Mouse (Mus musculus) A20 (cell line): ENCODE data around the gene Ern1.

Experiments used
- DNase-seq: peaks from one replicate; pipeline ENCODE4 v3.0.0-alpha.2; 2011; ENCODE audit warnings: low read depth, low spot score

Gene Ern1

DNA sequence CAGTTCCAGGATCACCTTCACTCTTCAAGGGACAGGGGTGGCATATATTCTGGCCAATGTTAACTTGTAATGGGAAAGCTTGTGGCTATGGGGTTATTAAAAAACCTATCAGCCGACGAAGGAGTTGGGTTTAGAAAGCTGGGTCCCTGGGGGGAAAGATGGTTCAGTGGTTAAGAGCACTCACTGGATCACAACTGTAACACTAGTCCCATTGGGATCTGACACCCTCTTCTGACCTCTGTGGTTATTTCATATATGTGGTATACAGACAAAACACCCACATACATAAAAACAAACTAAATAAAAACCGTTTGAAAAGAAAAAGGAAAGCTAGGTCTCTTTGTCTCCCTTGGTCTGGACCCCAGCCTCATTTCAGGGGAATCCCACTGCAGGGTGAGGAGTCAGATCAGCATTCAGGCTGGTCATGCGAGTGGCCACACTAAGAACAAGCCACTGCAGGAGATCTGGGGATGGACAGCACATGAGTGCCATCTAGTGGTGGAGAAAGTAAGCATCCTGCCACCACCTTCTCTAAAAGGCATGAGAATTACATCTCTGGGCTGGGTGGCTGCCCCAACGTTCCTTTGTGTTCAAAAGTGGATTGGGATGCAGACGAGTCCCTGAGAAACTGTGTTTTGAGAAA lies 96.0 kb downstream of the Ern1 start:
- peak; percentile 80 for DNase-seq

DNA sequence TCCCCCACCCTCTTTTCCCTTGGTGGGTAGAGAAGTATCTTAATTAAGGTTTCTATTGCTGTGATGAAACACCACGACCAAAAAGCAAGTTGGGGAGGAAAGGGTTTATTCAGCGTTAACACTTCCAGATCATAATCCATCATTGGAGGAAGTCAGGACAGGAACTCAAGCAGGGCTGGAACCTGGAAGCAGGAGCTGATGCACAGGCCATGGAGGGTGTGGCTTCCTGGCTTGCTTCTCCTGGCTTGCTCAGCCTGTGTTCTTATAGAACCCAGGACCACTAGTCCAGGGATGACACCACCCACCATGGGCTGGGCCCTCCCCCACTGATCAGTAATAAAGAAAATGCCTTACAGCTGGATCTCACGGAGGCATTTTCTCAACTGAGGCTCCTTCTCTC lies 96.9 kb downstream of the Ern1 start:
- no peak for DNase-seq

GRCm38 (mm10) chr11:106389611-106390010 lies 98.0 kb downstream of the Ern1 start:
- DNase-seq: no peak

DNA sequence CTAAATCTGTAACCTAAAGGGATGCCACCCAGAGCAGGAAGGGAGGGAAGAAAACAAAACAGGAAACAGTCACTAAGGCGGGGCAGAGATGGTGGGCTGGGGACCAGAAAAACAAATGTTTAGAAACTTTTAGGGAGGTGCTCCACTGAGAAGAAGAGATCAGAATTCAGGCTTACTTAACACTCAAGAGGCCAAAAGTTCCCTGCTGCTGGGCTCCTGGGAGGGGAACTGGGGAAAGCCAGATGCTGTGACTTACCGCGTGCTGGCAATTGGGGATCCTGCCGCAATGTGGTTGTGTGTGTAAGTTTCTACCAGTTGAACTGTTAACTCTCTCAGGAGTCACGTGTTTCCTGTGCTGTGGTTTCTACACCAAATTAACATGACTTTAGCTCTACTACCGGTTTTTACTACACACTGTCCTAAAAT lies 99.8 kb downstream of the Ern1 start, which contains the start of gene Icam2:
TSS of gene Icam2 (minus strand) at position 285 of the 426 bp plus-strand sequence.
- peak; percentile 86 for DNase-seq

- DNase-seq: peak; percentile 83
Measured at GRCm38 (mm10) chr11:106387020-106387419, 100.6 kb downstream of the Ern1 start.

- DNase-seq: no peak
Measured at GRCm38 (mm10) chr11:106386409-106386808, 101.2 kb downstream of the Ern1 start.

DNA sequence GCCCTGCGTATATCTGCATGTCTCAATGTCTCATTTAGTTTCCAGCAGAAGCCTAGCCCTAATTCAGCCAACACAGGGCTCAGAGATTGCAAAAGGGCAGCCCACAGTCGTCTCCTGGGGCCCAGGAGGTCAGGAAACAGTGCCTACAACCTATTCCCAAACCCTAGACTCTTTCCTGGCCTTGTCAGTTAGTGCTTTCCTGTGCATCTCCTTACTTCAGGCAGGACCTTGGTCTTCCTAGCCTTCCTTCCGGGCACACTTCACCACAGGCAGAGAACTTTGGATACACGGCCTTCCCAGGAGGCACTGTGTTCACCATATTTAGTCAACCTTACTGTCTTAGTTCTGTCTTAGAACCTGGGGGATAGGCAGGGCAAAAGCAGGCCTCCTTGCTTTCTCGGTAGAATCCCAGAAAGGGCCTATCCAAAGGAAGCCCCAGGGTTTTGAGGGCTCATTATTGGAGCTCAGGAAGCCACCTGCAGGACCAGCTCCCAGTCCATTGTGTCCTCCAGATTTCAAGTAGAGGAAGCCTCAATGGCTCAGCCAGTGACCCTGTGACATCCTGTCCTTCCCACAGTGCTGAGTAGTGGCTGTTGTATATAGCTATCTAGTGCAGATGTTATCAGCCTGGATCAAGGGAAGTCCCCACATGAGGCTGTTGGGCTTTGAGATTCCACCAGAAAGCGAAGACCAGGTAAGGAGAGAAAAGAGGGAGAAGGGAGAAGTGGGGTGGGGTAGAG lies 104.4 kb downstream of the Ern1 start:
- no peak for DNase-seq

DNA sequence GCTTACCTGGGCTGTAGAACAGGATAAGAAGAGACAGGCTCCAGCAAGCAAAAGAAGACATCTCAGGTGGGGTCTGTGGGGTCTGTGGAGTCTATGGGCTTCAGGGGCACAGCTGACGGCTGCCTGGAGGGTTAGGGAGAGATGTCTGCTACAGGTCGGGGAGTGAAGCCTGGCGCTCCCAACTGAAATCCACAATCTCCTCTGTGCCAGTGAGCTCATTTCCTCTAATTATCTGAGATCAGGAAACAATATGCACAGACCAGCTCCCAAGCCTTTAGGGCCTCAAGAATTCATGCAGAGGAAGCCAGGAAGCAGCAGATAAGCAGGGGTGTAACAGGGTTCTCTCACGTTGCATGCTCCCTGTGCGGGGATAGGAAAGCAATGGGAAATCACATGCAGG lies 105.2 kb downstream of the Ern1 start:
- DNase-seq: no peak

DNA sequence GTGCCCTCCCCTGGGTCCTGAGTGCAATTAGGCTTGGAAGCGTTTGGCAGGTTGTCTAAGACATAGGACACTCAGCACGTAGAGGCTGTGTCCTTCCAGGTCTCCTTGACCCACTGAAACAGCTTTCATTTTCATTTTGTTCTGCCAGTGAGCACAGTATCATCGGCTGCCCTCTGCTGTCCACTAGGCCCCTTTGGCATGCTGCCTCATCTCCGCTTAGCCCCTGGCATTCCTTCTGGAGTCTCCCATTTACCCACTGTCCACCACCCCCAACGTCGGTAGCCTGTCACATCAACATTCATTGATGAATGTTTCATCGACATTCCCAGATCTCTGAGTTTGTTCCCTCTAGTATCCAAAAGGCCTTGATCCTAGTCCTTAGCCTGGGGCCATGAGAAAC lies 105.8 kb downstream of the Ern1 start:
- DNase-seq: no peak

GRCm38 (mm10) chr11:106381011-106381410 lies 106.6 kb downstream of the Ern1 start:
- no peak for DNase-seq

DNA sequence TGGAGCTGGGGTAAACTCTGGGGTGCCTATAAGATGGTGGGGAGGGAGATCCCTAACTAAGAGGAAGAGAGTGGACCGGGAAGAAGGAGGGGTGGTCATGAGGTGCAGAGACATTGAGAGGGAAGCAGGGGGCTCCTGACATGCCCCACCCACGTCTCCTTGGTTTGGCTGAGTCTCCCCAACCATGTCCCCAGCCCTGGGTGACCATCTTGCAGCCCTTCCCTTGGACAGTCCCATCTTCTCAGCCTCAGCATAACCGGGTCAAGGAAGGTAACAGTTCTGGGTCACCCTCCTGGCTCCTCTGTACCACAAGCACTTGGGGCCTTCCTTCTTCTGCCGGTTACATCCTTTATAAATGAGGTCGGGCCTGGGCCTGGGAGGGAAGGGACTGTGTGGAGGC lies 112.7 kb downstream of the Ern1 start:
- no peak for DNase-seq

GRCm38 (mm10) chr11:106374559-106374958 lies 113.1 kb downstream of the Ern1 start:
- no peak for DNase-seq

- no peak for DNase-seq
Measured at GRCm38 (mm10) chr11:106373998-106374397, 113.7 kb downstream of the Ern1 start.

DNA sequence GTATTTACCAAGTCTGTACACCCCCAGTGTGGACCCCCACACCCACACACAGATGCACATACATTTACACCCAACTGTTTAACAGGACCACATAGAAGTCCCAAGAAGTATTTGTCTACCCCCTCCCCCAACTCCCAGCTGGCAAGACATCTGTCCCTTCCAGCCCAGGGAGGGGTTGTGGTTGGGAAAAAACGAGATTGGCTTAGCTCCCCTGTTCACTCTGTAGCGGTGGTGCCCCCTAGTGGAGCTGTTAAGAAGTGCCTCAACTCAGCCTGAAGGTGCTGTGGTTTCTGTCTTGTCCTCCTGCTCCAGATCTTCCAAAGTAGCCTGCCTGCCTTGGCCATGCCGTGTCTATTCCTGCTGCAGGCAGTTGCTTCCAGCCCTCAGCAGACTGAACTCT lies 121.3 kb downstream of the Ern1 start:
- peak; percentile 66 for DNase-seq

- DNase-seq: no peak
Measured at GRCm38 (mm10) chr11:106365366-106365765, 122.3 kb downstream of the Ern1 start, which contains the start of gene Prr29. Gene Prr29 (plus strand): TSS chr11:106365472.

DNA sequence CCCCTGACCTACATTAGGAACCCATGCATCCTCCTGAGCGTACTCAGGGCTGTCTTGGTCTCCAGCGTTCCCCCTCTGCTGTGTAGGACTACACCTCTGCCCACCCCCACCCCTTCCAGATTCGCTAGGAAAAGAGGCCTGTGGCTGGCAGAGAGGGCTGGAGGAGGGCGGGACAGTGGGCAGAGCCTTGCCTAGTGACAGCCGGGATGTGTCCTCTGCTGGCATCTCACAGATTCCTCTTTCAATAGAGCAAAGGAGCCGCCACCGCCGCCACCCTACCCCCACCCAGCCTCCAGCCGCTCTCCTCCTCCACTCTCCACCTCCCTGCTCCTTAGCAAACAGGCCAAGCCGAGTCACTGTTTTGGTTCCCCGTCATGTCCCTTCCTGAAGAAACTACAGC lies 122.9 kb downstream of the Ern1 start:
- DNase-seq: no peak

GRCm38 (mm10) chr11:106359350-106359749 lies 128.3 kb downstream of the Ern1 start:
- DNase-seq: peak; percentile 58

GRCm38 (mm10) chr11:106355382-106356128 lies 132.1 kb downstream of the Ern1 start:
- DNase-seq: no peak

DNA sequence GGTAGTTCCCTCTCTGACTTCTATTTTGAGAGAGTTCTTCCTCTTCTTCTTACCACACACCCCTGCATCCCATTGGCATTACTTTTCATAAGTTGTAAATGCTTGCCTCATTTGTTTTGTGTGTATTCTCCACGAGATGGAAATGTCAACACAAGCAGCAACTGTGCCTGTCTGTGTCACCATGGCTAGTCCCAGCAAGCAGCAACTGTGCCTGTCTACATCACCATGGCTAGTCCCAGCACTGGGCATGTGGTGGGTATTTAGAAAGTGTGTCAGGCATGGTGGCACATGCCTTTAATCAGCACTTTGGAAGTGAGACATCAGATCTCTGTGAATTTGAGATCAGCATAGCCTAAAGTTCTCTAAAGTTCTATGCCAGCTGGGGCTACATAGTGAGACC lies 133.5 kb downstream of the Ern1 start:
- no peak for DNase-seq

GRCm38 (mm10) chr11:106353188-106353587 lies 134.5 kb downstream of the Ern1 start, which contains the start of gene Scn4a:
Gene Scn4a (minus strand): TSS chr11:106353288.
- no peak for DNase-seq

DNA sequence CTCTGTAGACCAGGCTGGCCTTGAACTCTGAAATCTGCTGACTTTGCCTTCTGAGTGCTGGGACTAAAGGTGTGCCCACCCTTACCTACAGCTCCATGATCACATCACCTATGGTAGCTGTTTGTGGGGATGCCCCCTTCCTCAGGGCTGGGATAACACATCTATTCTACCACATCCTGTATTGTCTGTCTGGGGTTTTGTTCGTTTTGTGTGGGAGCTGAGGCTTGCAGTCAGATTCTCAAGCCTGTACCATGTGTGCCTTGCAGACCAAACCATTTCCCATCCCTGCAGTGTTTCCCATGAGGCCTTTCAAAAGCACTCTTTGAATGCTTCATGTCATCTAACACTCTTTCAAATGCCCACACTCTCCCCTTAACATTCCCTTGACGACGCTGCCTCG lies 135.7 kb downstream of the Ern1 start:
- DNase-seq: no peak

DNA sequence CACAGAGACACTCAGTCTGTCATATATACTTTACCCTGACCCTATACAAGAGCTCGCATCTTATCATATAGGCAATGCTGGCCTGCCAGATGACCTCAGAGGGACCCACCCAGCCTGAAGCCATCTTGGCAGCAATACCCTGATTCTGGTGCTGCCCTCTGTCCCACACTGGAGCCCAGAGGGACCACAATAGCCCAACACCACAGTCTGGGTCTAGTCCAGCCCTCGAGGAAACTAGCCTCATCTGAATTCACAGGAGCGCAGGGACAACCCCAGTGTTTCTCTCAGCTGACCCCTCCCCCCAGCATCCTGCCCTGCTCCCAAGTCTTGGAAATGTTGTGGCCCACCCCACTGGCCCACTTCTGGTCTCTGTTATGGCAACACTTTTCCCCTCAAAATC lies 136.4 kb downstream of the Ern1 start:
- DNase-seq: no peak
